Mouse (Mus musculus): ENCODE measurements around the gene Aurkb. TPM values are rescaled to one million over a fixed set of nuclear protein-coding genes. Genes with fewer than 3 reads are reported as not detected.
A peak's percentile ranks its signal among the peaks of the same experiment; 100 is the strongest.

Aurkb gene
- polyA plus RNA-seq, 2 experiments from 2014 or later, result 9.0 to 17.8 TPM

- no peak for ATAC-seq
Observed at GRCm38 (mm10) chr11:69064259-69065133, 19.0 kb downstream of the Aurkb start.

DNA sequence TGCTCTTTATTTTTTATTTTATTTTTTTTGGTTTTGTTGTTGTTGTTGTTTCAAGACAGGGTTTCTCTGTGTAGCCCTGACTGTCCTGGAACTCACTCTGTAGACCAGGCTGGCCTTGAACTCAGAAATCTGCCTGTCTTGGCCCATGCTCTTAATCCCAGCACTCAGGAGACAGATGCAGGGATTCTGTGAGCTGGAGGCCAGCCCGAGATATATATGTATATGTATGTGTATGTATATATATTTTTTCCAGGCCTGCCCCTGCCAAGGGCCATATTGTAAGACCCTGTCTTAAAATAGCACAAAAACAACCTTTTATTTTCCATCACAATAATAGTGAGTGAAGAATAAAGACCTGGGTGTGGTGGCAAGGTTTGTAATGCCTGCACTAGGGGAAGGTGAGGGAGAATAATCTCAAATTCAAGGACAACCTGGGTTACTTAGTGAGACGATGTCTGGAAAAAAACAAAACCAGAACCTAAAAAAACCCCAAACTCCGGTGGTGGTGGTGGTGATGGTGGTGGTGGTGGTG, 20.0 kb downstream of the Aurkb start:
- ATAC-seq, result no peak

DNA sequence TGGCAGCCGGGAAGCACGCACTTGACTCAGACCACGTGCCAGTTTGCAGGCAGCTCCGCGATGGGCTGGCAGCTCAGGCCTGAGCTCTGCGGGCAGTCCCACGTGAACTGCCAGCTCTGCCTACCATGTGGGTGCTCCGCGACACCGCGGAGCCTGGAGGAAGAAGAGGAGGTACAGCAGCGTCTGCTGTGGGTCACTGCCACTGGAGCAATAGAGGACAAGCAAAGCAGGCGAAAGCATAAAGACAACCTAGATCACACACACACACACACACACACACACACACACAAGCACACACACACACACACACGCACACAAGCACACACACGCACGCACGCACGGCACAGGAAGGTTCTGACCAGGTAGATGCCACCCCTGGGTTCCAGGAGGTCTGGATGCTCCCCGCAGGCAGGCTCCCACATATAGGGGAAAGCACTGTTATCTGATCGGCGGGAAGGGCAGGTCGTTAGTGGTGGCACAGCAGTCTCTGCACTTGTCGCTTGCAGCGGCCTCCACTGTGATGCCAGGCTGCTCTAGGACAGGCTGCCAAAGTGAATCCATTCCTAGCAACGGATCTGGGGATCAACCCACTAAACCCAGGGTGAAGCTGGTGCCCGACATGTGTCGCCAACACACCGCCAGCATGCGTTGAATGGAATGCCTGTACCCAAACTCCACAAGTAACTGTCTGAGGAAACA, 20.9 kb downstream of the Aurkb start:
- ATAC-seq, result no peak

DNA sequence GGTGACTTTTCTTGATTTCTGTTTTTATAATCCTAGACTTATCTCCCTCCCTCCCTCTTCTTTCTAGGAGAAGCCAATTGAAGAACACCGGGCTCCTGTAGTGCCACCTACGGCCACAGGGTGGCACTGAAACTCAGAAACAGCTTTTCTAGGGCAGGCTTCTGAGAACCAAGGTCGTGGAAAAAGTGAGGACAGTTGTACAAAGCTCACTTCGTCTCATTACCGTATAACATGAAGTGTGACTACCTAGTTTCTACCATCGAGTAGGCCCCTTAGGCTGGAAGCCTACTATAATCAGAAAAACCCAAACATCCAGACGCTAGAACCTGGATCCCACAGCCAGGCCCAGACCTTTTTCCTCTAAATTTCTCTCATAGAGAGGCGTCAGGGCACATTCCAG, 21.5 kb downstream of the Aurkb start:
- peak; percentile 24 for ATAC-seq

DNA sequence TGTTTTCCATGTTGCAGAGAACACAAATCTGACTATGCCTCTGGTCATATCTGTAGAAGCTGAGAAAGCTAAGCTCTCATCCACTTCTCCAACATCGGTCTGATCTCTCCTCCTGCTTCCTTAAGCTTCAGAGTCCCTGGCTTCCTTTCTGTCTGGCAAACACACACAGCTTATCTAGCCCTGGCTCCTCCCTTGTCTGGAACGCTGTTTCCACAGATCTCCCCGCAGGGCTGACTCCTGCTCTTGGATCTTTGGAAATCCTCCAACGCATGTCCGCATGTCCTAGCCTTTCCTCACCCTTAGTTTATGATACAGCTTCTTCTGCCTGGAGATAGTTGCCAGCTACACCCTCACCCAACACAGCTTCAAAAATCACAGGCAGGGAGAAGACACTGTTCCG, 22.2 kb downstream of the Aurkb start:
- no peak for ATAC-seq

DNA sequence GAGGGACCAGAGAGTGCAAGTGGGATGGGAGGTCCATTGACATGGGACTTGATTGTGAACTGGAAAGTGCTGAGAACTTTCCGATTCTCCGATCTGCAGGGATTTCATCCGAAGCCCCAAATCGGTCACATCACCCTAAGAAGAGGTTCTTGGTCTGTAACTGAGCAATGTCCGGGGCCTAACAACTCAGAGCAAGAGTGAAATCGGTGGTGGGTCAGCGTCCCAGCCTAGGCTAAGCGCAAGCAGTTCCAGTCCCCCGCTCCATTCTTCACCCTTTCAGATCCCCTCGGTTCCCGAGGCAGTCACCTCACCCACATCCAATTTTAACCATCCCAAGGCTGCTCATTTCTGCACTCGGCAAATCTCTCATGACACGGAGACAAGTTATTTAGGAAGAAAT, 24.6 kb downstream of the Aurkb start:
- no peak for ATAC-seq

GRCm38 (mm10) chr11:69070590-69071222, 25.3 kb downstream of the Aurkb start, which contains the start of gene Tmem107:
Tmem107 (plus strand) TSS chr11:69070806.
- ATAC-seq, result peak; percentile 81

DNA sequence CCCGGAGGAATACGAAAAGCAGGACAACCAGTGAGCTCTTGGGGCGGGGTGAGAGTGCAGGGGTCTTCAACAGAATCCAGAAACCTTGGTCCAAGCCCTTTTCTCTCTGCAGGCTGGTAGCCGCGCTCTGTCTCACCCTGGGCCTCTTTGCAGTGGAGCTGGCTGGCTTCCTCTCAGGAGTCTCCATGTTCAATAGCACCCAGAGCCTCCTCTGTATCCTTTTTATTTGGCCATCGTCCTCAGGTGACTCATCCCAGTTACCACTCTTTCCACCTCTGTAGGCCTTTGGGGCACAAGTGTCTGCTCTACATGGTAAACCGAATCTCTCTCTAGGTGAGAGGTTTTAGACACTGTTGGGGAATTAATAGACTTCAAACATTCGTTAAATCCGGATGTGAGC, 25.8 kb downstream of the Aurkb start:
- no peak for ATAC-seq

GRCm38 (mm10) chr11:69072234-69072633, 26.8 kb downstream of the Aurkb start:
- ATAC-seq, result no peak

GRCm38 (mm10) chr11:69072666-69073064, 27.2 kb downstream of the Aurkb start:
- no peak for ATAC-seq

DNA sequence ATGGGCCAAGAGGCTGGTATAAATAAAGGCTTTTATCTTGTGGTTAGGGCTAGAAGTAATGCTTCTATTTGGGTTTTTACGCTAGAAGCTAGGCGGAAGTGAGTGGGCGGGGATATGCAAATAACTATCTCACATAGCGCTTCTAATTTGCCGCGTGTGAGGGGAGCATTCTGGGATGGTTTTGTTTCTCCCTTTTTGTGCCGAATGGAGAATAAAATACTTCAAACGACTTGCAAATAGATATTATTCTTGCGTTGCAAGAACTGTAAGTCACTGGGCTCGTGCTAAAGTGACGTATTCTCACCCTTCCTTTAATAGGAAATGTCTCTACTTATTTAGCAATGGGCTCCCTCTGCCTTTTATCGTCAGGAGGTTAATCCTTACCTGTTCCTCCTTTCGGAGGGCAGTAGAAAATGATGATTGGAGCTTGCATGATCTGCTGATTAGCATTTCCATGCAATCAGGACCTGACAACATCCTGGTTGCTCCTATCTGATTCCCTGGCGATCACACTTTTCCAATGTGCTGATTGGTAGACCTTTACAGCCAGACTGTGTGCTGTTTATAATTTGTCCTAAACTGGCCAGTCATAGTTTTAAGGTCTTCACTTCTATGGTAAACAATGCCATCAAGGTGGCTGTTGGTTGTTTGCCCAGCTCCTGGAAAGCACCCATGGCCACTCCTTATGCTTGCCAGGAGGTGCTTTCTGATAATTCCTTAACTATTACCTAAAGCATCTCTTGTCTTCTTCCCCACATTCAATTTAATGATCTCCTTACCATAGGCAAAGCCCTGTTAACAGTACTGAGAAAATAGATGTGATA, 27.8 kb downstream of the Aurkb start:
- ATAC-seq, result peak; percentile 75

GRCm38 (mm10) chr11:69073951-69074775, 28.7 kb downstream of the Aurkb start:
- no peak for ATAC-seq

DNA sequence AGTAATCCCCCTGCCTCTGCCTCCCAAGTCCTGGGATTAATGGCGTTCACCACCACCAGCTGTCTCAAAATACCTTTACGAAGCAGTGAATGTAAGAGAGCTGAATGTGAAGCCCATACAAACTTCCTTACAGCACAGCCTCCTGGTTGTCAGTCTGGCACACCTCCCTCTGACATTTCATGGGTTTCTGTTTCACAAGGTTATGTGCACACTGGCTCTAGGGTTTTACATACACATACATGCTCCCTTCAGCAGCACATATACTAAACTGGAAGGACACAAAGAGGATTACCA, 29.3 kb downstream of the Aurkb start:
- no peak for ATAC-seq

- no peak for ATAC-seq
Observed at GRCm38 (mm10) chr11:69075764-69076479, 30.5 kb downstream of the Aurkb start.

DNA sequence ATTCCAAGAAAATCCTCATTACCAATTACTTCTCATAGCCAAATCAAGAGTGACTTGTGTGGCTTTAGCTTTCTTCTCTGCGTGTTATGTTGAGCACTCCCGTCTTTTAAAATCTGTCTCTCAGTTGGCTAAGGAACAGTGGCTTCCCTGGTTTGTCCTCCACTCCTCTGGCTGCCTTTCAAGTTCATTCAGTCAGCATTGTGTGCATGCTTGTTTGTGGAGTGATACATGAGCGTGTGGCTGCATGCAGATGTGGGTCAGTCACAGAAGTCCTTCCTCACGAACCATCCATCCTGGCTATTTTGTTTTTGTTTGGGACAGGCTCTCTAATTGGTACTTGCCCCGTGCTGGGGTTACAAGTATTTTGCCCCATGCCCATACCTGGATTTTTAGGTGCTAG, 31.1 kb downstream of the Aurkb start:
- ATAC-seq, result no peak

DNA sequence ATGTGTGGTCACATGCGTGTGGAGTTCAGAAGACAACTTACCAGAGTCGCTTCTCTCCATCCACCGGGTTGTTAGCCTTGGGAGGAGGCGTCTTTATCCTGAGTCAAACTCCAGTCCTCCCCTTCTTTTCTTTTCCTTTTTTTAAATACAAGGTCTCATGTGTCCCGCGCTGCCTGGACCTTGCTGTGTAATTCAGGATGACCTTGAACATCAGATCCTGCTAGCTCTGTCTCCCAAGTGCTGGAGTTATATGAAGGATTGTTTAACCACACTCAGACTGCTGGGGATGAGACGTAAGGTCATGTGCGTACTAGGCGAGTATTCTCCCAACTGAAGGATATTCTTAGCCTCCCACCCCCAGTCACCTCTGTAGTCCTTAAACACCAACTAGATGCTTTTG, 31.9 kb downstream of the Aurkb start:
- no peak for ATAC-seq

- ATAC-seq, result no peak
Observed at GRCm38 (mm10) chr11:69078041-69078440, 32.6 kb downstream of the Aurkb start.

DNA sequence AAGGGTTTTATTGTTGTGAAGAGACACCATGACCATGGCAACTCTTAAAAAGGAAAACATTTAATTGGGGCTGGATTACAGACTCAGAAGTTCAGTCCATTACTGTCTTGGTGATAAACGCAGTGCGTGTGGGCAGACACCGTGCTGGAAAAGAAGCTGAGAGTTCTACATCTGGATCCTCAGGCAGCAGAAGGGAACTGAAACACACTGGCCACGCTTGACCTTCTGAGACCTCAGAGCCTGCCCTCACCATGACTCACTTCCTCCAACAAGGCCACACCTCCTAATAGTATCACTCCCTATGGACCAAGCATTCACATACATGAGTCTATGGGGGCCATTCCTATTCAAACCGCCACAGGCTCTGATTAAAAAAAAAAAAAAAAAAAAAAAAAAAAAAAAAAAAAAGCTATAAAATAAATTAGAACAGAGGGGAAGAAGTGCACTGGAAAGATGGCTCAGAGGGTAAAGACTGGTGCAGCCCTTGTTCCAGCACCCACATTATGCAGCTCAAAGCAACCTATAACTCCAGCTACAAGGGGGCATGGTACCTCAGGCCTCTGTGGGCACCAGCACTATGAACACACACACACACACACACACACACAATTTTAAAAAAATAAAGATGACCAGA, 33.5 kb downstream of the Aurkb start:
- ATAC-seq, result no peak

DNA sequence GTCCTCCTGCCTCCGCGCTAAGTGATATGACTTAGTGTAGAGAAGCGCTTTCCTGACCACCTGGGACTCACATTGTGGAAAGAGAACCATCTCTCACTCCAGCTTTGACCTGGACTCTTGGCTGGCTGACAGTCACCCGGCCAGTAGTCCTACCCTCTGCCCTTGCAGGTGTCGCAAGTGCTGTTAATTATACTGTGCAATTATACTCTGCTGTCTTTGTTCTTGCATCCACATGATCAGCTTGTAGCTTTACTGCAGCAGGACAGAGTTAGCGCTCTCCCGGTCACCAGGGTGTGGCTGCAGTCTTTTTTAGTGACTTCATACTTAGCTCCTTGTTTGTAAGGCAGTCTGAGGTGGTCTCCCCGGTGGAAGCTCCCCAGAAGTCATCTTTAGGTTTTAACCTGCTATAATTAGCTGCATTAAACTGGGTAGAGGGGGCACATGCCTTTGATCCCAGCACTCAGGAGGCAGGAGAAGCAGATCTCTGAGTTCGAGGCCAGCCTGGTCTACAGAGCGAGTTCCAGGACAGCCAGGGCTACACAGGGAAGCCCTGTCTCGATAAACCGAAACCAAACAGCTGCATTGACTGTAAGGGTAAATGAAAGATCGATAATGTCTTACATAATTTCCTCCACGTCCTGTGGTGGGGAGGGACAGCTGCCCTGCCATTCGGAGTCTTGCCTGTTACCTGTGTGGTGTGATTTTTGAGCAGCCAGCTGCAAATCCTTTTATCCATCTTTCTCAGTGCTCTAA, 34.8 kb downstream of the Aurkb start:
- no peak for ATAC-seq

- ATAC-seq, result no peak
Observed at GRCm38 (mm10) chr11:69080855-69081222, 35.4 kb downstream of the Aurkb start.

Data from CD4-positive, CD25-positive, alpha-beta regulatory T cell, adult 4 months (primary cell).